In genomic region chr6:52244471-52245039, GRCm38 (mm10) we compare ENCODE assay signal across 11 mouse cellular contexts. TPM values are rescaled to one million over a fixed set of nuclear protein-coding genes. Genes with fewer than 3 reads are reported as not detected.
DNase-seq lines count a peak whose midpoint lies in the region; ATAC-seq and TF ChIP-seq lines count a peak whose summit lies in the region.
"Had no signal": no experiment of that assay in that cellular context is flagged by ENCODE, and none has a peak within 500 bp of the region (broad histone marks: within the 10 kb centered on the region; RNA-seq: fewer than 3 reads in every experiment).

No protein-coding gene starts in this region.

- no peak for ATAC-seq in limb, embryonic 15.5 days (ENCODE audit: insufficient number of reproducible peaks, low FRiP score, low TSS enrichment, low read depth)

- peaks cover 6% of the 10 kb centered on the region; the same call in 1 of the 2 replicates for H3K4me1 ChIP-seq in kidney, adult 2 months (ENCODE audit: control insufficient read depth, insufficient read depth, low read length)
- no peaks in the 10 kb centered on the region for H3K4me1 ChIP-seq in embryonic fibroblast, embryonic 13.5 days (ENCODE audit: control insufficient read depth, insufficient read depth, low read length)
- peaks cover 33% of the 10 kb centered on the region for H3K4me1 ChIP-seq in limb, embryonic 15.5 days

- H3K9me3 ChIP-seq in limb, embryonic 15.5 days = no peaks in the 10 kb centered on the region
- H3K9me3 ChIP-seq: embryonic facial prominence, embryonic 12.5 days had no signal

- no peak for TF ChIP-seq POLR2A in kidney, adult 2 months (IDR thresholded peaks at IDR 0.05; ENCODE audit: low read depth, low read length)
- TF ChIP-seq POLR2A in embryonic fibroblast, embryonic 13.5 days (IDR thresholded peaks at IDR 0.05; ENCODE audit: low read depth, low read length) = no peak

- peaks cover 3% of the 10 kb centered on the region; the same call in 1 of the 2 replicates for H3K27me3 ChIP-seq in kidney, adult 2 months (replicated peaks; ENCODE audit: control insufficient read depth, insufficient read depth, low read length)
- H3K27me3 ChIP-seq in limb, embryonic 15.5 days = peaks cover 23% of the 10 kb centered on the region; the same call in 1 of the 2 replicates

- H3K36me3 ChIP-seq in kidney, adult 2 months (ENCODE audit: control insufficient read depth, insufficient read depth, low read length) = no peaks in the 10 kb centered on the region
- no peaks in the 10 kb centered on the region for H3K36me3 ChIP-seq in limb, embryonic 15.5 days
- H3K36me3 ChIP-seq: embryonic facial prominence, embryonic 12.5 days had no signal

- no peak for TF ChIP-seq CTCF in kidney, adult 2 months (conservative IDR thresholded peaks at IDR 0.05; ENCODE audit: insufficient read depth, insufficient read length, low read depth, low read length)
- TF ChIP-seq CTCF in embryonic fibroblast, embryonic 13.5 days (IDR thresholded peaks at IDR 0.05; ENCODE audit: borderline replicate concordance, insufficient read depth, low read length) = no peak

- DNase-seq in kidney, adult 2 months = no peak
- DNase-seq in kidney, adult 11 months = no peak
- peak; percentile 34 for DNase-seq in ES-CJ7 (ENCODE audit: low read depth, low spot score)
- DNase-seq in cerebellum, adult 9-10 months = no peak
- DNase-seq in natural killer cell, adult 2 months (ENCODE audit: low spot score in 2 of 2) = no peak
- DNase-seq: lung, postnatal 10 days; thymus, postnatal 25 days had no signal

- peak overlapping the region; percentile 60 for H3K4me2 ChIP-seq in limb, embryonic 15.5 days
- H3K4me2 ChIP-seq: embryonic facial prominence, embryonic 12.5 days had no signal

- peak overlapping the region; percentile 62 for H3K4me3 ChIP-seq in kidney, adult 2 months (ENCODE audit: insufficient read depth, low read depth, low read length)
- H3K4me3 ChIP-seq in embryonic fibroblast, embryonic 13.5 days (ENCODE audit: insufficient read depth, low read length) = peak overlapping the region; percentile 46
- H3K4me3 ChIP-seq in limb, embryonic 15.5 days = peak overlapping the region; percentile 64
- H3K4me3 ChIP-seq: embryonic facial prominence, embryonic 12.5 days; left cerebral cortex, adult 2 months had no signal

- H3K9ac ChIP-seq in limb, embryonic 15.5 days = peak overlapping the region; percentile 89
- H3K9ac ChIP-seq: embryonic facial prominence, embryonic 12.5 days had no signal

- 24% methylated on average over 23 of the region's 23 CpGs for WGBS in kidney, adult 2 months
- WGBS in limb, embryonic 15.5 days = under 1% methylated on average over 23 of the region's 23 CpGs

- 0 out of 2 replicates have a peak overlapping the region, but pooled peaks have one; percentile 73 for H3K27ac ChIP-seq in kidney, adult 2 months (ENCODE audit: insufficient read depth, low read depth, low read length)
- no peak overlapping the region for H3K27ac ChIP-seq in embryonic fibroblast, embryonic 13.5 days (ENCODE audit: insufficient read depth, low read length)
- peak overlapping the region; percentile 96 for H3K27ac ChIP-seq in limb, embryonic 15.5 days
- H3K27ac ChIP-seq: embryonic facial prominence, embryonic 12.5 days; left cerebral cortex, adult 2 months had no signal

RNA-seq across cellular contexts. Expression of gene Hoxa11, which starts 1.1 kb away (rescaled TPM):
- 3.7 TPM in 2 replicates for polyA plus RNA-seq in kidney, adult 2 months (2012; rRNA removed)
- 5.1 and 9.2 TPM in 2 replicates for polyA plus RNA-seq in embryonic fibroblast, embryonic 13.5 days (2011; ENCODE audit: insufficient read length, low read depth, missing spikeins)
- 23.3 and 33.4 TPM in 2 replicates for polyA plus RNA-seq in limb, embryonic 15.5 days (2015; fragmentation: Nextera tagmentation; extraction: Ambion mirVana)

RNA-seq across cellular contexts. Expression of gene Hoxa10, which starts 3.9 kb away (rescaled TPM):
- polyA plus RNA-seq in kidney, adult 2 months (2012; rRNA removed) = 34.0 and 34.4 TPM in 2 replicates
- 12.1 and 18.2 TPM in 2 replicates for polyA plus RNA-seq in embryonic fibroblast, embryonic 13.5 days (2011; ENCODE audit: insufficient read length, low read depth, missing spikeins)
- 86.8 and 108 TPM in 2 replicates for polyA plus RNA-seq in limb, embryonic 15.5 days (2015; fragmentation: Nextera tagmentation; extraction: Ambion mirVana)

RNA-seq across cellular contexts. Expression of gene Hoxa9, which starts 13.7 kb away (rescaled TPM):
- polyA plus RNA-seq in kidney, adult 2 months (2012; rRNA removed) = 36.0 and 63.1 TPM in 2 replicates
- 9.9 and 13.6 TPM in 2 replicates for polyA plus RNA-seq in embryonic fibroblast, embryonic 13.5 days (2011; ENCODE audit: insufficient read length, low read depth, missing spikeins)
- polyA plus RNA-seq in limb, embryonic 15.5 days (2015; fragmentation: Nextera tagmentation; extraction: Ambion mirVana) = 30.8 and 34.0 TPM in 2 replicates
- polyA plus RNA-seq: embryonic facial prominence, embryonic 12.5 days had no signal

RNA-seq across cellular contexts. Expression of gene Hoxa13, which starts 16.1 kb away (rescaled TPM):
- polyA plus RNA-seq in kidney, adult 2 months (2012; rRNA removed) = not detected in 2 replicates
- 3.3 and 5.0 TPM in 2 replicates for polyA plus RNA-seq in embryonic fibroblast, embryonic 13.5 days (2011; ENCODE audit: insufficient read length, low read depth, missing spikeins)
- 11.0 and 17.4 TPM in 2 replicates for polyA plus RNA-seq in limb, embryonic 15.5 days (2015; fragmentation: Nextera tagmentation; extraction: Ambion mirVana)
- polyA plus RNA-seq: embryonic facial prominence, embryonic 12.5 days had no signal

RNA-seq across cellular contexts. Expression of gene Hoxa7, which starts 22.9 kb away (rescaled TPM):
- polyA plus RNA-seq in kidney, adult 2 months (2012; rRNA removed) = 44.1 and 45.9 TPM in 2 replicates
- 15.8 and 21.6 TPM in 2 replicates for polyA plus RNA-seq in embryonic fibroblast, embryonic 13.5 days (2011; ENCODE audit: insufficient read length, low read depth, missing spikeins)
- 12.0 and 12.9 TPM in 2 replicates for polyA plus RNA-seq in limb, embryonic 15.5 days (2015; fragmentation: Nextera tagmentation; extraction: Ambion mirVana)
